Mouse (Mus musculus) embryonic facial prominence, embryonic 10.5 days (tissue): ENCODE measurements around the gene Cemip. TPM values are rescaled to one million over a fixed set of nuclear protein-coding genes. Genes with fewer than 3 reads are reported as not detected.

ENCODE experiments used
- DNase-seq: peaks from one replicate; pipeline ENCODE4 v3.0.0-alpha.2; 2017; ENCODE audit warnings: low spot score
- H3K27ac ChIP-seq: fragments of 300-500 bp; sonication (generic); replicated peaks from 2 replicates; pipeline ENCODE4 v1.5.1; 2016; ENCODE audit warnings: mild to moderate bottlenecking
- H3K27me3 ChIP-seq: fragments of 300-500 bp; sonication (generic); replicated peaks from 2 replicates; pipeline ENCODE4 v1.6.1; 2016; ENCODE audit warnings: low read depth, mild to moderate bottlenecking; ENCODE audit not compliant: poor library complexity, severe bottlenecking
- H3K36me3 ChIP-seq: fragments of 300-500 bp; sonication (generic); replicated peaks from 2 replicates; pipeline ENCODE4 v1.6.1; 2016; ENCODE audit warnings: mild to moderate bottlenecking, moderate library complexity
- H3K4me1 ChIP-seq: fragments of 300-500 bp; sonication (generic); 2 replicates; pipeline ENCODE4 v1.6.1; 2016
- H3K4me3 ChIP-seq: fragments of 300-500 bp; sonication (generic); 2 replicates; pipeline ENCODE4 v1.5.1; 2016; ENCODE audit warnings: mild to moderate bottlenecking, moderate library complexity
- H3K9me3 ChIP-seq: fragments of 300-500 bp; sonication (generic); 2 replicates; pipeline ENCODE4 v1.6.1; 2016; ENCODE audit warnings: mild to moderate bottlenecking
- WGBS: fragments of 180-500 bp; shearing (Covaris S2); methylation state at CpG from one replicate; pipeline ENCODE4 v1.1.7; 2016; 5-methylcytosine and 5-hydroxymethylcytosine counted together
- polyA plus RNA-seq: library from polyadenylated mRNA; unstranded; fragments of >200 nt; fragmentation: Nextera tagmentation; extraction: Ambion mirVana; gene quantifications from 2 replicates; pipeline ENCODE4 v1.2.1, GENCODE M21; 2016

The Cemip gene
- polyA plus RNA-seq, 1 experiment from 2014 or later, result 0.42 TPM

DNA sequence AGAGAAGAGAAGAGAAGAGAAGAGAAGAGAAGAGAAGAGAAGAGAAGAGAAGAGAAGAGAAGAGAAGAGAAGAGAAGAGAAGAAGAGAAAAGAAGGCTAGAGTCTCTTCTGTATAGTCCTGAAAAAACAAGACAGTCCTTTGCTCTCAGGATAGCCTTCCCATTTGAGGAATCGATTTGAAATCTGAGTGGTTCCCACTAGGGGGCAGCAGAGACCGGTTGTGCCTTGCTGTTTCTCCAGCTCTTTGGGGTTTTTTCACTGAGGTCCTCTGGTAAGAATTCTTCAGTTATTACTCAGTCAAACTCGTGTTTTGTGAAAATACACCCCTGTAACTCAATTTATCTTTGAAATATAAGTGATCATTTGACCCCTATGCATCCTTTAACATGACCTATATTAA, 171.7 kb downstream of the Cemip start:
- DNase-seq, result peak; percentile 87
- H3K4me3 ChIP-seq, result no peak overlapping the region
- H3K27me3 ChIP-seq, result no peaks in the 10 kb centered on the region
- H3K9me3 ChIP-seq, result no peaks in the 10 kb centered on the region
- no peaks in the 10 kb centered on the region for H3K4me1 ChIP-seq
- 3% methylated on average over 3 of the region's 3 CpGs for WGBS
- H3K27ac ChIP-seq, result no peak overlapping the region
- H3K36me3 ChIP-seq, result no peaks in the 10 kb centered on the region

DNA sequence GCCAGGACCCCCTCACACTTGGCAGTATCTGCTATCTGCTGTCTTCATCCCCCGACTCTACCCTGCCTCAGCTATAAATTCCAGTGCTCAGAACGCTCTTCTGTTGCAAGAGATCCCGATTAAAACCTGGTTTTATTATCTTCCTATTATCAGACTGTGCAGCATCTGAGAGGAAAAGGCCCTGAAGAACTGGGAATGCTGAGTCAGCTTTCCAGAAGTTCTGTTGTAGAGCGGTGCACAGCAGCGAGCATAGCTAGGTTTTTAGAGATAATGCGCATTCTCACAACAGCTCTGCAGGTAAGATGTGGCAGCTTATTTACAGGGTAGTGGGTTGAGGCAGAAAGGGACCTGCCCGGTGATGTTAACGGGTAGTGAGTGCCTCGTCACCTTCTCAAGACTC, 172.3 kb downstream of the Cemip start:
- Histone ChIP-seq H3K36me3 (no peaks in the 10 kb centered on the region), H3K27me3 (no peaks in the 10 kb centered on the region), H3K4me3 (no peak overlapping the region), H3K27ac (no peak overlapping the region), H3K4me1 (no peaks in the 10 kb centered on the region), H3K9me3 (no peaks in the 10 kb centered on the region)
- 76% methylated on average over 9 of the region's 9 CpGs for WGBS
- DNase-seq, result no peak

DNA sequence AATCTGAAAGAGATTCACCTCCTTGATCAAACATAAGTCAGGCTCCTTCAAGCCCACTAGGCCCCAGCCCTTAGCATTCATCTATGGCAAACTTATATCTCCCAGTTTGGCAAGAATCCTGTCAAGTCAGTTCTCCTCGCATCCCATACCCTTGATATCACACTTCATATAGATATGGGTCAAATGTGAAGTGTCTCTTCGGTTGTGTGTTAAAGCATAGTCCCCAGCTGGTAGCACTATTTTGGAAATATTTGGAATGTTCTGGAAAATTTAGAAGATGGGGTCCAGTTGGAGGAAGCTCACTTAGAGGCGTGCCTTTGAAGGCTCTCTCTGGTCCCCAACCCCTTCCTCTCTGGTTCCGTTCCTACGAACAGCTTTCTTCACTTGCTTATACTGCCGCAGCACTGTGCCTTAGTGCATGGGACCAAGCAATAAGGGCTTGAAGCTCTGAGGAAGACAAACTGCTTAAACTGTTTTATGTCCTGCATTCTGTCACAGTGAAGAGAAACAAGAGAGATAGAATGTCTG, 172.8 kb downstream of the Cemip start:
- Histone ChIP-seq H3K4me3 (no peak overlapping the region), H3K27me3 (no peaks in the 10 kb centered on the region), H3K9me3 (no peaks in the 10 kb centered on the region), H3K27ac (no peak overlapping the region), H3K4me1 (no peaks in the 10 kb centered on the region), H3K36me3 (no peaks in the 10 kb centered on the region)
- no peak for DNase-seq
- WGBS, result 88% methylated on average over 6 of the region's 6 CpGs

GRCm38 (mm10) chr7:83911909-83912308, 174.4 kb downstream of the Cemip start:
- no peak for DNase-seq
- Histone ChIP-seq H3K4me1 (no peaks in the 10 kb centered on the region), H3K27ac (no peak overlapping the region), H3K4me3 (no peak overlapping the region), H3K27me3 (no peaks in the 10 kb centered on the region), H3K9me3 (no peaks in the 10 kb centered on the region), H3K36me3 (no peaks in the 10 kb centered on the region)
- 79% methylated on average over 3 of the region's 3 CpGs for WGBS

DNA sequence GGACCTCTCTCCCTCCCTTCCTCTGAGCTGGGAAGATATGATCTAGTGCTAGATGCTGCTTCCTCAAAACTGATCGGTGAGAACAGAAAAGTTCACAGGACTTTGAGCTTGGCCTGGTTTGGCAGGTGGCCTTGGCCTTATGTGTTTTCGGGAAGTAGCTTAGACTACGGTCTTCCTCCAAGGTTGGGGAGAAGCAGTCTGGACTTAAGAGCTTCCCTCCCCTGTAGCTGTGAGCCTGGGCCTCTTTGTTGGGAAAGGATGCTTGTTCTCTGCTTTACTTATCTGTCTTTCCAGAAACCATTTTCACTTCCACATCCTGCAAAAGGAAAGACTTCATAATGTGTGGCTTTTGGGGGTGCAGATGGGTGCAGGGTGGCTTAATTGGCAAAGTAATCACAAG, 181.5 kb downstream of the Cemip start:
- no peak for DNase-seq
- H3K36me3 ChIP-seq, result peaks cover 24% of the 10 kb centered on the region
- no peak overlapping the region for H3K27ac ChIP-seq
- H3K9me3 ChIP-seq, result 0 out of 2 replicates have a peak, but pooled peaks cover 4% of the 10 kb centered on the region
- H3K27me3 ChIP-seq, result no peaks in the 10 kb centered on the region
- H3K4me3 ChIP-seq, result no peak overlapping the region
- no peaks in the 10 kb centered on the region for H3K4me1 ChIP-seq
- WGBS, result 91% methylated on average over 3 of the region's 3 CpGs

DNA sequence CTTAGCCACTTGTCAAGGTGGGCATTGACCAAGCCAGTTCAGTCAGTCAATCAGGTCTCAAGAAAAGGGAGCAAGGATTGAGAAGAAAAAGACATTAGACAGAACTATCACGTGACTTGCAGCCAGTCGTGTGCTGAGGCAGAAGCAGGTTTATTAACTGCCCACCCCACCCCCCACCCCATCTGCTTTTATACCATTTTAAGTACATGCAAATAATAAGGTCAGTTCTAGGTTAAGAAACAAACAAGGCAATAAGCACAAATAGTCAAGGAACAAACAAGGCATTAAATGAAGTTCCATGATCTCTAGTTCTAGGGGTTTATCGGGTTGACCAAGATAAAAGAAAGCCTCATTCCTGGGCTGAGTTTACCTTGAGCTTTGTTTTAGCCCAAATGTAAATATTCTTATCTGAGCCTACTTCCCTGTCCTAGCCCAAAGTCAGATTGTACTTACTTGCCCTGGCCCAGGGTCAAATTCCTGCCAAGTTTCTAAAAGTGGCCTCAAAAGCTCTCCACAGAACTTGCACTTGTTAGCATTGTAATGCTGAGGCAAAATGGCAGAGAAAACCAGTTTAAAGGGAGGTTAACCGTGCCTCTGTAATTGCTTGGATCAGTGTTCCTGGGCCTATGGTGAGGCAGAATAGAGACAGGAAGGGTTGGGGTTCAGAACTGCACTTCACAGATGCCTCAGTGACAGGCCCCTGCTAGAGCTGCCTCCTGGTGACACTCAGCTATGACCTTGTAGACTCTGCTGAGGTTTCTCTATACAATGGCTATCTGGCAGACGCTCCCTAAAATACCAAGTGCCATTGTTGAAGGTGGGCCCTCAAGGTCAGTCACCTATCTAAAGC, 183.8 kb downstream of the Cemip start:
- H3K9me3 ChIP-seq, result 0 out of 2 replicates have a peak, but pooled peaks cover 4% of the 10 kb centered on the region
- no peaks in the 10 kb centered on the region for H3K27me3 ChIP-seq
- H3K4me3 ChIP-seq, result no peak overlapping the region
- no peak for DNase-seq
- H3K4me1 ChIP-seq, result no peaks in the 10 kb centered on the region
- 75% methylated on average over 5 of the region's 5 CpGs for WGBS
- H3K36me3 ChIP-seq, result peaks cover 47% of the 10 kb centered on the region
- H3K27ac ChIP-seq, result no peak overlapping the region

GRCm38 (mm10) chr7:83901425-83901824, 184.9 kb downstream of the Cemip start:
- H3K4me1 ChIP-seq, result no peaks in the 10 kb centered on the region
- H3K4me3 ChIP-seq, result no peak overlapping the region
- peaks cover 57% of the 10 kb centered on the region for H3K36me3 ChIP-seq
- DNase-seq, result no peak
- H3K9me3 ChIP-seq, result 0 out of 2 replicates have a peak, but pooled peaks cover 4% of the 10 kb centered on the region
- 88% methylated on average over 4 of the region's 4 CpGs for WGBS
- H3K27me3 ChIP-seq, result no peaks in the 10 kb centered on the region
- no peak overlapping the region for H3K27ac ChIP-seq

- H3K4me3 ChIP-seq, result no peak overlapping the region
- no peaks in the 10 kb centered on the region for H3K27me3 ChIP-seq
- H3K27ac ChIP-seq, result no peak overlapping the region
- peaks cover 66% of the 10 kb centered on the region for H3K36me3 ChIP-seq
- no peaks in the 10 kb centered on the region for H3K4me1 ChIP-seq
- H3K9me3 ChIP-seq, result no peaks in the 10 kb centered on the region
- DNase-seq, result no peak
- WGBS, result 77% methylated on average over 3 of the region's 3 CpGs
Observed at GRCm38 (mm10) chr7:83900519-83900918, 185.8 kb downstream of the Cemip start.

GRCm38 (mm10) chr7:83898267-83898666, 188.0 kb downstream of the Cemip start:
- Histone ChIP-seq H3K4me3 (no peak overlapping the region), H3K36me3 (peaks cover 79% of the 10 kb centered on the region), H3K27ac (no peak overlapping the region), H3K27me3 (no peaks in the 10 kb centered on the region), H3K4me1 (peaks cover 13% of the 10 kb centered on the region), H3K9me3 (no peaks in the 10 kb centered on the region)
- WGBS, result 95% methylated on average over 11 of the region's 11 CpGs
- DNase-seq, result no peak

DNA sequence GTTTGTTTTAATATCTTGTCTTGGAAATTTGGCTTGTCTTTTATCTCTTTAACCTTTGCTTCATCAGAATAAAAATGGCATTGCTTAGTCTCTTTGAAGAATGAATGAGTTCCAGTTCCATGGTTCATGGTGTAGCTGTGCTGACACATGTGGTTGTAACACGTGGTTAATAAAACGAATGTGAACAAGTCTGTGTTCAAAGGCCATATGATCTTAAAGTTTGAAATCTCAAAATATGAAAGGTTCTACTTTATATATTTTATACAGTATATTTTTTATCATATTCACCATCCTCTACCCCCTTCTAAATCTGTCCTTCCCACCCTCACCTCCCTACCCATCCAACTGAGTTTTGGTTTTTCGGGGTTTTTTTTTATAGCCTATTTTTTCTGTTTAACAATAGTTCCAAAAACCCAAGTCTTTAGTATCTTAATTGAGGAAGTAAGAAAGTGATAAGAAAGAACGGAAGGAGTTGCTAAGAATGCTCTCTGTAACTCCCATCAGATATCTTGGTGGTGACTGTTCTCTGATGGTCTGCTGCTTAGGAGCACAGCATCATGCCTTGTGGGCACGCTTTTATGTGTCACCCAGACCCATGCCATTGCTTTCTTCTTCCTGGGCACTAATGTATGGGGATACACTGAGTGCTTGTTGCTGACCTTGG, 190.1 kb downstream of the Cemip start:
- no peak for DNase-seq
- peaks cover 69% of the 10 kb centered on the region for H3K36me3 ChIP-seq

DNA sequence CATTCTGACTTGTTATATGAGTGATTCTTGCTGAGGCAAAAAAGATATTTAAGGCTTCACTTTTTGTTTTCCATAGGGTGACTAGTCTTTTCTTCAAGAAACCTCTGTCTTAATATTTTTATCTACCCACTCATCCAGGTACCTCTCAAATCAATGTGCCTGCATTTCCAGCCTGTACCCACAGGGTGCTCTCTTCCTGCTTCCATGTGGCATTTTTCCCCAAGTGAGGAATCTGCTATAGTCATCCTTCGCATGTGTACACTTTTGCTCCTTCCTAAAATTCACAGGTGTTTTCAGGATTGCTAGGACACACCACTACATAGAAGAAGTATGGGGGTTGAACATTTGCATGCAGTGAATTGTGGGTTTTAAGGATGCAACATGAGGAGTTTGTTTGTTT, 192.0 kb downstream of the Cemip start:
- DNase-seq, result no peak
- Histone ChIP-seq H3K9me3 (no peaks in the 10 kb centered on the region), H3K4me3 (no peak overlapping the region), H3K27ac (no peak overlapping the region), H3K4me1 (peaks cover 28% of the 10 kb centered on the region), H3K36me3 (peaks cover 50% of the 10 kb centered on the region), H3K27me3 (no peaks in the 10 kb centered on the region)
- WGBS, result 94% methylated on average over 1 of the region's 1 CpGs

More for the DNA sequence above, 190.1 kb downstream of the Cemip start:
- Histone ChIP-seq H3K4me1 (peaks cover 22% of the 10 kb centered on the region), H3K9me3 (no peaks in the 10 kb centered on the region), H3K27ac (no peak overlapping the region), H3K4me3 (no peak overlapping the region), H3K27me3 (no peaks in the 10 kb centered on the region)
- WGBS, result 96% methylated on average over 5 of the region's 5 CpGs

- H3K36me3 ChIP-seq, result peaks cover 30% of the 10 kb centered on the region
- H3K27ac ChIP-seq, result peak overlapping the region; percentile 88
- H3K4me1 ChIP-seq, result peaks cover 28% of the 10 kb centered on the region
- no peaks in the 10 kb centered on the region for H3K9me3 ChIP-seq
- H3K27me3 ChIP-seq, result no peaks in the 10 kb centered on the region
- WGBS, result under 1% methylated on average over 21 of the region's 21 CpGs
- DNase-seq, result no peak
- peak overlapping the region; percentile 74 for H3K4me3 ChIP-seq
Observed at GRCm38 (mm10) chr7:83892333-83892669, 194.0 kb downstream of the Cemip start.
